Mouse (Mus musculus) limb, embryonic 11.5 days (tissue): ENCODE results near the gene Nos1ap. TPM values are rescaled to one million over a fixed set of nuclear protein-coding genes. Genes with fewer than 3 reads are reported as not detected.

Experiments used
- ATAC-seq: fragments of 200-750 bp; cut with Nextera tagmentation; 2 replicates; pipeline ENCODE4 v1.8.0; 2017; ENCODE audit warnings: low read depth; ENCODE audit not compliant: insufficient number of reproducible peaks, low FRiP score, low TSS enrichment
- DNase-seq: peaks from one replicate; pipeline ENCODE4 v3.0.0-alpha.2; 2015; ENCODE audit warnings: low spot score
- H3K27ac ChIP-seq: fragments of 300-500 bp; sonication (generic); replicated peaks from 2 replicates; pipeline ENCODE4 v1.5.1; 2014; ENCODE audit warnings: low read depth, mild to moderate bottlenecking, low read length
- H3K27me3 ChIP-seq: fragments of 300-500 bp; sonication (generic); 2 replicates; pipeline ENCODE4 v1.6.1; 2014; ENCODE audit warnings: mild to moderate bottlenecking, low read length, mixed read lengths; ENCODE audit not compliant: control insufficient read depth, insufficient read depth
- H3K36me3 ChIP-seq: fragments of 300-500 bp; sonication (generic); 2 replicates; pipeline ENCODE4 v1.6.1; 2014; ENCODE audit warnings: mild to moderate bottlenecking, low read length, moderate library complexity, mixed read lengths; ENCODE audit not compliant: control insufficient read depth, insufficient read depth
- H3K4me1 ChIP-seq: fragments of 300-500 bp; sonication (generic); 2 replicates; pipeline ENCODE4 v1.6.1; 2014; ENCODE audit warnings: low read length, mixed read lengths; ENCODE audit not compliant: control insufficient read depth, insufficient read depth
- H3K4me2 ChIP-seq: fragments of 300-500 bp; sonication (generic); 2 replicates; pipeline ENCODE4 v1.6.1; 2014; ENCODE audit warnings: low read depth, mild to moderate bottlenecking, moderate library complexity; ENCODE audit not compliant: severe bottlenecking
- H3K4me3 ChIP-seq: fragments of 300-500 bp; sonication (generic); 2 replicates; pipeline ENCODE4 v1.5.1; 2014; ENCODE audit warnings: low read depth, low read length
- H3K9ac ChIP-seq: fragments of 300-500 bp; sonication (generic); 2 replicates; pipeline ENCODE4 v1.6.1; 2014; ENCODE audit warnings: mild to moderate bottlenecking, low read length
- H3K9me3 ChIP-seq: fragments of 300-500 bp; sonication (generic); 2 replicates; pipeline ENCODE4 v1.6.1; 2016; ENCODE audit warnings: low read length; ENCODE audit not compliant: control insufficient read depth
- WGBS: fragments of 180-500 bp; shearing (Covaris S2); extraction: QIAGEN DNeasy Blood & Tissue Kit; methylation state at CpG from one replicate; pipeline ENCODE4 v1.1.7; 2014; 5-methylcytosine and 5-hydroxymethylcytosine counted together
- polyA plus RNA-seq: library from polyadenylated mRNA; unstranded; fragments of >200 nt; fragmentation: Nextera tagmentation; extraction: Ambion mirVana; gene quantifications from 2 replicates; pipeline ENCODE4 v1.2.1, GENCODE M21; 2014

Gene Nos1ap
- polyA plus RNA-seq, 1 experiment from 2014 or later, result 5.6 TPM

GRCm38 (mm10) chr1:170322046-170322445, 267.6 kb downstream of the Nos1ap start:
- Histone ChIP-seq H3K27me3 (no peaks in the 10 kb centered on the region), H3K4me2 (no peak overlapping the region), H3K4me3 (no peak overlapping the region), H3K36me3 (no peaks in the 10 kb centered on the region), H3K4me1 (no peaks in the 10 kb centered on the region), H3K9ac (no peak overlapping the region), H3K27ac (no peak overlapping the region), H3K9me3 (no peaks in the 10 kb centered on the region)
- WGBS, result 73% methylated on average over 2 of the region's 2 CpGs
- no peak for DNase-seq
- no peak for ATAC-seq

DNA sequence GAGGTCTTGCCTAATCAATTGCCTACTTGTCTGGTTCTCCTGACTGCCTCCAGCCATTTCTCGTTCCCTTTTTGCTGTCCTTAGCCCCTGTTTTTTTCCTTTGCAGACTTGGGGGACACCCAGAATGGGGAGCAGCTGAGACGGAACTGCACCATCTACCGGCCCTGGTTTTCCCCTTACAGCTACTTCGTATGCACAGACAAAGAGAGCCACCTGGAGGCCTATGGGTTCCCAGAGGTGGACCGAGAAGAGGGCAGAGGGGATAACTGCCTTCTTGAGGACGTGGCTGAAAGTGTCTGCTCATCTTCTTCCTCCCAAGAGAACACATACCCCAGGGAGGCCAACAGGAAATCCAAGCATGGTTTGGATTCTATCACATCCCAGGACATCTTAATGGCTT, 278.2 kb downstream of the Nos1ap start:
- 82% methylated on average over 6 of the region's 6 CpGs for WGBS
- Histone ChIP-seq H3K9ac (no peak overlapping the region), H3K4me2 (no peak overlapping the region), H3K27me3 (no peaks in the 10 kb centered on the region), H3K9me3 (no peaks in the 10 kb centered on the region), H3K36me3 (no peaks in the 10 kb centered on the region), H3K27ac (no peak overlapping the region), H3K4me3 (no peak overlapping the region), H3K4me1 (peaks cover 3% of the 10 kb centered on the region; the same call in 1 of the 2 replicates)
- DNase-seq, result no peak
- no peak for ATAC-seq

- no peaks in the 10 kb centered on the region for H3K9me3 ChIP-seq
- DNase-seq (no peak), ATAC-seq (no peak)
- peaks cover 3% of the 10 kb centered on the region; the same call in 1 of the 2 replicates for H3K4me1 ChIP-seq
- H3K27ac ChIP-seq, result no peak within 1 kb of the TSS
- 85% methylated on average over 4 of the region's 4 CpGs for WGBS
- no peaks in the 10 kb centered on the region for H3K27me3 ChIP-seq
- no peaks in the 10 kb centered on the region for H3K36me3 ChIP-seq
- H3K4me3 ChIP-seq, result no peak within 1 kb of the TSS
- H3K9ac ChIP-seq, result no peak within 1 kb of the TSS
- no peak within 1 kb of the TSS for H3K4me2 ChIP-seq
Measured at GRCm38 (mm10) chr1:170308503-170308902, 281.2 kb downstream of the Nos1ap start, which contains the start of gene Spata46. TSS of gene Spata46 (plus strand) at chr1:170308803.

DNA sequence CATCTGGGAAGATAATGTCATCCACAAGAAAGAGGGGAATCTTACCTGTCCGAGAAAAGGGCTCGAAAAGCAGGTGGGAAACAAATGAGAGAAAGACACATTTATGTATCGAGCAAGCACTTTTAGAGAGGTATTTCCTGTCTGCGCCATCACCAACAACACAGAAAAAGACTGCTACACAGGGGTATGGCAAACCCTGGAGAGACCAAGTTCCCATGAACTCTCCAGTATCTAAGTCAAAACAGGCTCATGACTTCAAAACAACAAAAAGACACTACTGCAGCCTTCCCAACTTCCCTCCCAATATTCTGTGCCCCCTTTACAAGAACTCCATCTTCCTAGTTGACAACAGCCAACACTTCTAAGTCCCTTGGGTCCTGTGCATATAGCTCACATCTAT, 283.4 kb downstream of the Nos1ap start, which contains the start of gene Gm7694:
Gm7694 (minus strand) TSS at position 101 of the 400 bp plus-strand sequence.
- H3K27me3 ChIP-seq, result no peaks in the 10 kb centered on the region
- DNase-seq (no peak), ATAC-seq (no peak)
- no peaks in the 10 kb centered on the region for H3K9me3 ChIP-seq
- H3K4me3 ChIP-seq, result no peak within 1 kb of the TSS
- 95% methylated on average over 4 of the region's 4 CpGs for whole genome bisulfite sequencing
- H3K36me3 ChIP-seq, result no peaks in the 10 kb centered on the region
- H3K27ac ChIP-seq, result no peak within 1 kb of the TSS
- no peak within 1 kb of the TSS for H3K4me2 ChIP-seq
- H3K9ac ChIP-seq, result no peak within 1 kb of the TSS
- no peaks in the 10 kb centered on the region for H3K4me1 ChIP-seq

- Histone ChIP-seq H3K9ac (no peak overlapping the region), H3K4me2 (no peak overlapping the region), H3K27me3 (no peaks in the 10 kb centered on the region), H3K36me3 (no peaks in the 10 kb centered on the region), H3K27ac (no peak overlapping the region), H3K4me1 (no peaks in the 10 kb centered on the region), H3K4me3 (no peak overlapping the region), H3K9me3 (no peaks in the 10 kb centered on the region)
- WGBS, result 89% methylated on average over 10 of the region's 10 CpGs
- DNase-seq, result no peak
- ATAC-seq, result no peak
Measured at GRCm38 (mm10) chr1:170305002-170305401, 284.7 kb downstream of the Nos1ap start.

- DNase-seq (no peak), ATAC-seq (no peak)
- WGBS, result 72% methylated on average over 6 of the region's 6 CpGs
- Histone ChIP-seq H3K4me3 (no peak overlapping the region), H3K36me3 (no peaks in the 10 kb centered on the region), H3K27me3 (no peaks in the 10 kb centered on the region), H3K27ac (no peak overlapping the region), H3K4me2 (no peak overlapping the region), H3K9me3 (no peaks in the 10 kb centered on the region), H3K9ac (no peak overlapping the region), H3K4me1 (no peaks in the 10 kb centered on the region)
Measured at GRCm38 (mm10) chr1:170303103-170303502, 286.6 kb downstream of the Nos1ap start.

DNA sequence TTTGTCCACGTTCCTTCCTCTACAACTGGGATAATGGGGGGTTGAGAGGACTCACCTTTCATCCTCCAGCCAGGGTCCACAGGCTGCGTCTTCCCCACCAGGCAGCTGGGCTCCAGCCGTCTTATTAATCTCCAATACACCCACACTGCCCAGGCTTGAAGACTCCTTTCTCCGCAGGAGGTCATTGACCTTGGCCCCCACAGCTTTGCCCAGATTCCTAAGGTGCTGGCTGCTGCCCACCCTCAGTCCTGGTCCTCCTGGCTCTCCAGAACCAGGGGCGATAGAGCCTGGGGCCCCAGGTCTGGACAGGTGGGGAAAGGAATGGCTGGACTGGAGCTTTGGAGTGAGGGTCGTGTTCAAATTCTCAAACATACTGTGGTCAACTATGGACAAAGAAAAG, 287.2 kb downstream of the Nos1ap start:
- no peaks in the 10 kb centered on the region for H3K36me3 ChIP-seq
- DNase-seq (no peak), ATAC-seq (no peak)
- no peak overlapping the region for H3K9ac ChIP-seq
- H3K27ac ChIP-seq, result no peak overlapping the region
- H3K9me3 ChIP-seq, result no peaks in the 10 kb centered on the region
- no peak overlapping the region for H3K4me3 ChIP-seq
- no peaks in the 10 kb centered on the region for H3K27me3 ChIP-seq
- WGBS, result 77% methylated on average over 6 of the region's 6 CpGs
- no peaks in the 10 kb centered on the region for H3K4me1 ChIP-seq
- no peak overlapping the region for H3K4me2 ChIP-seq

DNA sequence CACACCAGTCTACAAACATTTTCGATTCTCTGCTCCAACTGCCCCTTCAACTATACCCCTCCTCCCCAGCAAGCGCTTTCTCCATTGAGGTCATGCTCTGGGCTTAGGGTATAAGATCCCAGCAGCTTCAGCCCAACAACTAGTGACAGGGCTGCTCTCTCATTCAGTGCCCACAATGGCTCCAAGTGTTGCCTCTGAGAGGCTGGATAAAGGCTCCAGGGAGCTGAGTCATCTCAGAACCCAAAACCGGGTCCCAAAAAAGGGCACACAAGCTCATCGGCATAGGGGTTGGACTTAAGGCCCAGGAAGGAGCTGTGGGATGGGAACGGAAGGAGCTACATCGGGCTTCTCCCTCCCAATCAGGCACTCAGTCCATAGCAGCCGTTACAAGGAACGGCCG, 288.0 kb downstream of the Nos1ap start:
- DNase-seq, result no peak
- H3K27ac ChIP-seq, result no peak overlapping the region
- 95% methylated on average over 9 of the region's 9 CpGs for whole genome bisulfite sequencing

DNA sequence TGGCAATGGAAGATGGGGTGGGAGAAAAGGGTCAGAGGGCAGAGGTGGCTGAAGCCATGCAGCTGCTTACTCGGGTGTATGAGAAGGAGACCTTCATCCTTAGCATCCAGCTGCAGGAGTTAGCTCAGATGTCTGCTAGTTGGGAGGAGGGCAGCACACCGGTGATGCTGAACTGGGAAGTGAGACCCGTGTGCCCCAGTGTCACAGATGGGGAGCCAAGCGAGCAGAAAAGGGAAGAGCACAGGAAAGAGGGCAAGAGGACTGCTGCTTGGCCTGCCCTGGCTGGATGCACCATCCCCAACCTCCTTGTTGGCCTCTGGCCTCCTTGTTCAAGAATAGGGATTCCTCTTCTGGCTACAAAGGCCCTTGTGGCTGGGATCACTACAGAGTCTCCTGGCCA, 290.2 kb downstream of the Nos1ap start:
- Histone ChIP-seq H3K9ac (no peak overlapping the region), H3K4me3 (no peak overlapping the region), H3K36me3 (no peaks in the 10 kb centered on the region), H3K27me3 (no peaks in the 10 kb centered on the region), H3K27ac (no peak overlapping the region), H3K9me3 (no peaks in the 10 kb centered on the region), H3K4me2 (no peak overlapping the region), H3K4me1 (no peaks in the 10 kb centered on the region)
- 79% methylated on average over 4 of the region's 4 CpGs for WGBS
- DNase-seq (no peak), ATAC-seq (no peak)

More for the DNA sequence above, 288.0 kb downstream of the Nos1ap start:
- Histone ChIP-seq H3K9me3 (no peaks in the 10 kb centered on the region), H3K36me3 (no peaks in the 10 kb centered on the region), H3K9ac (no peak overlapping the region), H3K4me1 (no peaks in the 10 kb centered on the region), H3K4me2 (no peak overlapping the region), H3K27me3 (no peaks in the 10 kb centered on the region), H3K4me3 (no peak overlapping the region)
- ATAC-seq, result no peak
